In genomic region chr6:86360691-86361090, GRCm38 (mm10) we compare ENCODE assay signal across 25 mouse cellular contexts. TPM values are rescaled to one million over a fixed set of nuclear protein-coding genes. Genes with fewer than 3 reads are reported as not detected.
DNase-seq lines count a peak whose midpoint lies in the region; ATAC-seq lines count a peak whose summit lies in the region.
"Had no signal": no experiment of that assay in that cellular context is flagged by ENCODE, and none has a peak within 500 bp of the region (broad histone marks: within the 10 kb centered on the region; RNA-seq: fewer than 3 reads in every experiment).

No protein-coding gene starts in this region.

- 60% methylated on average over 7 of the region's 7 CpGs for WGBS in kidney, embryonic 14.5 days
- 70% methylated on average over 7 of the region's 7 CpGs for WGBS in hindbrain, embryonic 16.5 days

- no peak overlapping the region for H3K9ac ChIP-seq in kidney, embryonic 14.5 days (ENCODE audit: low read depth, low read length)
- no peak overlapping the region for H3K9ac ChIP-seq in hindbrain, embryonic 16.5 days (ENCODE audit: low read depth, low read length)
- H3K9ac ChIP-seq: hindbrain, embryonic 15.5 days; intestine, embryonic 15.5 days; limb, embryonic 12.5 days; liver, embryonic 15.5 days; lung, embryonic 15.5 days; midbrain, embryonic 12.5 days had no signal

- peak; percentile 72 for DNase-seq in kidney, adult 11 months
- peak; percentile 60 for DNase-seq in ovary, postnatal 36 days (ENCODE audit: low spot score)
- no peak for DNase-seq in ovary, postnatal 14 days (ENCODE audit: low spot score)
- DNase-seq in kidney, adult 8-10 months: peak; percentile 77 to 79
- peak; percentile 84 for DNase-seq in kidney, postnatal 36 days
- no peak for DNase-seq in cerebellum, adult 9-10 months
- DNase-seq: cerebellum, adult 8-10 months; cerebellum, postnatal 36 days; gastrocnemius, postnatal 14 days; heart, postnatal 14 days; lung, postnatal 36 days; right cerebral cortex, postnatal 4 days had no signal

- H3K4me2 ChIP-seq in kidney, embryonic 14.5 days (replicated peaks; ENCODE audit: low read depth, low read length): no peak overlapping the region
- H3K4me2 ChIP-seq in hindbrain, embryonic 16.5 days (ENCODE audit: low read length): no peak overlapping the region
- H3K4me2 ChIP-seq: hindbrain, embryonic 15.5 days; intestine, embryonic 15.5 days; limb, embryonic 12.5 days; liver, embryonic 15.5 days; lung, embryonic 15.5 days; midbrain, embryonic 12.5 days had no signal

- no peaks in the 10 kb centered on the region for H3K27me3 ChIP-seq in kidney, embryonic 14.5 days (ENCODE audit: control insufficient read depth, insufficient read depth, low read length)
- no peaks in the 10 kb centered on the region for H3K27me3 ChIP-seq in hindbrain, embryonic 16.5 days (replicated peaks; ENCODE audit: control insufficient read depth, insufficient read depth, low read length)
- H3K27me3 ChIP-seq: hindbrain, embryonic 15.5 days; intestine, embryonic 15.5 days; limb, embryonic 12.5 days; liver, embryonic 15.5 days; lung, embryonic 15.5 days; midbrain, embryonic 12.5 days had no signal

- H3K27ac ChIP-seq in kidney, embryonic 14.5 days (ENCODE audit: low read depth, low read length): no peak overlapping the region
- no peak overlapping the region for H3K27ac ChIP-seq in hindbrain, embryonic 16.5 days (ENCODE audit: low read depth, low read length)
- H3K27ac ChIP-seq: hindbrain, embryonic 10.5 days; hindbrain, embryonic 15.5 days; intestine, embryonic 15.5 days; left cerebral cortex, adult 2 months; limb, embryonic 12.5 days; liver, embryonic 15.5 days; lung, embryonic 15.5 days; midbrain, embryonic 12.5 days had no signal

- H3K36me3 ChIP-seq in kidney, embryonic 14.5 days (ENCODE audit: control insufficient read depth, insufficient read depth, low read length): no peaks in the 10 kb centered on the region
- H3K36me3 ChIP-seq in hindbrain, embryonic 16.5 days (ENCODE audit: control insufficient read depth, insufficient read depth, low read length): no peaks in the 10 kb centered on the region
- H3K36me3 ChIP-seq: hindbrain, embryonic 10.5 days; hindbrain, embryonic 15.5 days; intestine, embryonic 15.5 days; limb, embryonic 12.5 days; liver, embryonic 15.5 days; lung, embryonic 15.5 days; midbrain, embryonic 12.5 days had no signal

- H3K9me3 ChIP-seq in kidney, embryonic 14.5 days (ENCODE audit: control insufficient read depth, low read length): no peaks in the 10 kb centered on the region
- no peaks in the 10 kb centered on the region for H3K9me3 ChIP-seq in hindbrain, embryonic 16.5 days (ENCODE audit: control insufficient read depth, low read length)
- H3K9me3 ChIP-seq: hindbrain, embryonic 10.5 days; hindbrain, embryonic 15.5 days; intestine, embryonic 15.5 days; limb, embryonic 12.5 days; liver, embryonic 15.5 days; lung, embryonic 15.5 days; midbrain, embryonic 12.5 days had no signal

- no peaks in the 10 kb centered on the region; the same call in 1 of the 2 replicates for H3K4me1 ChIP-seq in kidney, embryonic 14.5 days (ENCODE audit: control insufficient read depth, insufficient read depth, low read length)
- H3K4me1 ChIP-seq in hindbrain, embryonic 16.5 days (ENCODE audit: control insufficient read depth, insufficient read depth, low read depth, low read length): peaks cover 5% of the 10 kb centered on the region
- H3K4me1 ChIP-seq: intestine, embryonic 15.5 days; limb, embryonic 12.5 days had no signal

- ATAC-seq in kidney, embryonic 14.5 days (ENCODE audit: low FRiP score, low TSS enrichment): no peak
- no peak for ATAC-seq in hindbrain, embryonic 16.5 days
- ATAC-seq: activated CD4-positive, CD25-positive, alpha-beta regulatory T cell, adult 4 months; CD4-positive, CD25-positive, alpha-beta regulatory T cell, adult 4 months; forebrain, embryonic 14.5 days; intestine, embryonic 15.5 days had no signal

- H3K4me3 ChIP-seq in kidney, embryonic 14.5 days (ENCODE audit: low read length): no peak overlapping the region
- no peak overlapping the region for H3K4me3 ChIP-seq in hindbrain, embryonic 16.5 days (ENCODE audit: low read length)
- H3K4me3 ChIP-seq: hindbrain, embryonic 10.5 days; hindbrain, embryonic 15.5 days; intestine, embryonic 15.5 days; left cerebral cortex, adult 2 months; limb, embryonic 12.5 days; liver, embryonic 15.5 days; lung, embryonic 15.5 days; midbrain, embryonic 12.5 days had no signal

RNA-seq across cellular contexts. Expression of gene Fam136a, which starts 4.8 kb away (rescaled TPM):
- polyA plus RNA-seq in kidney, embryonic 14.5 days (2014; fragmentation: Nextera tagmentation; extraction: Ambion mirVana): 154 and 156 TPM in 2 replicates
- polyA plus RNA-seq in hindbrain, embryonic 16.5 days (2015; fragmentation: Nextera tagmentation; extraction: Ambion mirVana): 112 and 114 TPM in 2 replicates

RNA-seq across cellular contexts. Expression of gene Snrpg, which starts 10.4 kb away (rescaled TPM):
- 814 and 1,116 TPM in 2 replicates for polyA plus RNA-seq in kidney, embryonic 14.5 days (2014; fragmentation: Nextera tagmentation; extraction: Ambion mirVana)
- polyA plus RNA-seq in hindbrain, embryonic 16.5 days (2015; fragmentation: Nextera tagmentation; extraction: Ambion mirVana): 234 and 259 TPM in 2 replicates

RNA-seq across cellular contexts. Expression of gene Pcyox1, which starts 36.3 kb away (rescaled TPM):
- 40.9 and 96.4 TPM in 2 replicates for polyA plus RNA-seq in kidney, embryonic 14.5 days (2014; fragmentation: Nextera tagmentation; extraction: Ambion mirVana)
- polyA plus RNA-seq in hindbrain, embryonic 16.5 days (2015; fragmentation: Nextera tagmentation; extraction: Ambion mirVana): 88.4 and 92.7 TPM in 2 replicates

RNA-seq across cellular contexts. Expression of gene Tia1, which starts 43.3 kb away (rescaled TPM):
- 187 and 236 TPM in 2 replicates for polyA plus RNA-seq in kidney, embryonic 14.5 days (2014; fragmentation: Nextera tagmentation; extraction: Ambion mirVana)
- 232 and 270 TPM in 2 replicates for polyA plus RNA-seq in hindbrain, embryonic 16.5 days (2015; fragmentation: Nextera tagmentation; extraction: Ambion mirVana)

Comparison
In these comparisons a context has a peak if more than half of its experiments do, and no peak if none do; other contexts are left out.
1. DNase-seq: peak in kidney, adult 11 months (single experiment), ovary, postnatal 36 days (single experiment), kidney, adult 8-10 months (2 of 2) and kidney, postnatal 36 days (2 of 2); none in ovary, postnatal 14 days (single experiment) and cerebellum, adult 9-10 months (single experiment).